Mouse (Mus musculus) CH12.LX (cell line): ENCODE results near the gene Ppp1r1a.

Experiments used
- CHD2 ChIP-seq: IDR thresholded peaks from 2 replicates; pipeline ENCODE4 v1.6.1; 2011; ENCODE audit warnings: low read length, improper control_type of control experiment
- ELF1 ChIP-seq: IDR thresholded peaks from 2 replicates; pipeline ENCODE4 v1.6.1; 2014; ENCODE audit warnings: low read depth, mild to moderate bottlenecking, inconsistent platforms, low read length, improper control_type of control experiment
- GABPA ChIP-seq: IDR thresholded peaks from 2 replicates; pipeline ENCODE4 v1.6.1; 2012; ENCODE audit warnings: low read depth, low read length, improper control_type of control experiment, inconsistent platforms; ENCODE audit not compliant: insufficient replicate concordance
- MAX ChIP-seq: IDR thresholded peaks from 2 replicates; pipeline ENCODE4 v1.6.1; 2011; ENCODE audit warnings: low read length, improper control_type of control experiment
- MAZ ChIP-seq: IDR thresholded peaks from 2 replicates; pipeline ENCODE4 v1.6.1; 2012; ENCODE audit warnings: low read depth, mild to moderate bottlenecking, inconsistent platforms, low read length, improper control_type of control experiment, moderate library complexity
- POLR2A ChIP-seq: IDR thresholded peaks from 2 replicates; pipeline ENCODE4 v1.6.1; 2011; ENCODE audit warnings: low read depth, mild to moderate bottlenecking, improper control_type of control experiment, low read length
- RCOR1 ChIP-seq: conservative IDR thresholded peaks from 2 replicates; pipeline ENCODE4 v1.6.1; 2012; ENCODE audit warnings: low read depth, mild to moderate bottlenecking, inconsistent platforms, low read length, improper control_type of control experiment
- UBTF ChIP-seq: IDR thresholded peaks from 2 replicates; pipeline ENCODE4 v1.6.1; 2012; ENCODE audit warnings: low read depth, mild to moderate bottlenecking, inconsistent platforms, low read length, improper control_type of control experiment, moderate library complexity

DNA sequence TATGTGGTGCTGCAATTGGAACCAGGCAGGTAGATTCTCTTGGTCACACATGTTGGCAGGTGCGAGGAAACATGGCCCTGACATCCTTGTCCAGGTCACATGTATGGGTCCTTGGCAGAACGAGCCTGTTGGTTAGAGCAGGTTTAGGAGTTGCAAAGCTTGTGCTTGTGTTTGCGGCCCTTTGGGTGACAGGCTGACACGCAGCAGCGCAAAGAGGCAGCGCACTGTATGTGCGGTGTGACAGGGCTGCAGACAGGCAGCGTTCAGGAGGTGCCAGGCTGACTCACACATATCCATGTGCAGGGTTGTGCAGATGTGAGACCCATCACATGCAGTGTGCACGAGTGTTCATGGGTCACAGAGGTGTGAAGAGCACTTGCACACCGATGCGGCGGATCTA, 34.1 kb downstream of the Ppp1r1a start:
- no peak for TF ChIP-seq UBTF
- TF ChIP-seq POLR2A: no peak
- no peak for TF ChIP-seq MAX
- TF ChIP-seq GABPA: no peak
- TF ChIP-seq MAZ: no peak
- TF ChIP-seq RCOR1: no peak
- TF ChIP-seq CHD2: no peak
- no peak for TF ChIP-seq ELF1
